Mouse (Mus musculus) megakaryocyte progenitor cell, adult 5-6 weeks (primary cell): ENCODE results near the gene Reep6. TPM values are rescaled to one million over a fixed set of nuclear protein-coding genes. Genes with fewer than 3 reads are reported as not detected.

Source experiments
- ATAC-seq: replicated peaks from 2 replicates; pipeline ENCODE4 v1.8.0; 2016; ENCODE audit warnings: mild to moderate bottlenecking, moderate TSS enrichment, inconsistent platforms; ENCODE audit not compliant: poor library complexity
- total RNA-seq, 2 experiments: library from RNA; stranded (forward) in 1 of 2; stranded (reverse) in 1 of 2; fragments of 157-497, 149-512 nt in 1 of 2; fragments of 200-1000 nt in 1 of 2; gene quantifications; 2 replicates each; pipeline versions ENCODE4 v1.2.3 to v1.2.4; 2015 to 2017

The Reep6 gene
- total RNA-seq, 2 experiments from 2014 or later: 1.5 to 2.7 TPM

GRCm38 (mm10) chr10:80384115-80384639, 54.4 kb downstream of the Reep6 start:
- ATAC-seq: no peak

GRCm38 (mm10) chr10:80384709-80385108, 55.0 kb downstream of the Reep6 start:
- peak; percentile 71 for ATAC-seq

GRCm38 (mm10) chr10:80385310-80385709, 55.6 kb downstream of the Reep6 start:
- no peak for ATAC-seq

Other genes with a start within 250 kb of the Reep6 start
- 16.9 and 19.5 TPM in 2 replicates for gene Sbno2, start 224.4 kb upstream of the Reep6 start, total RNA-seq (2015)
- gene Sbno2, start 224.4 kb upstream of the Reep6 start, total RNA-seq (2017): 19.1 and 24.0 TPM in 2 replicates
- 71.7 and 81.1 TPM in 2 replicates for gene Stk11, start 214.2 kb upstream of the Reep6 start, total RNA-seq (2015)
- gene Stk11, start 214.2 kb upstream of the Reep6 start, total RNA-seq (2017): 159 and 172 TPM in 2 replicates
- 187 and 199 TPM in 2 replicates for gene Atp5d, start 191.3 kb upstream of the Reep6 start, total RNA-seq (2015)
- 37.6 and 39.3 TPM in 2 replicates for gene Atp5d, start 191.3 kb upstream of the Reep6 start, total RNA-seq (2017)
- gene Cbarp, start 189.1 kb upstream of the Reep6 start, total RNA-seq (2015): 3.8 and 4.8 TPM in 2 replicates
- gene Cbarp, start 189.1 kb upstream of the Reep6 start, total RNA-seq (2017): 2.0 and 2.2 TPM in 2 replicates
- 21.4 and 22.2 TPM in 2 replicates for gene Midn, start 181.7 kb upstream of the Reep6 start, total RNA-seq (2015)
- gene Midn, start 181.7 kb upstream of the Reep6 start, total RNA-seq (2017): 12.7 and 17.9 TPM in 2 replicates
- 16.1 and 18.4 TPM in 2 replicates for gene Cirbp, start 164.0 kb upstream of the Reep6 start, total RNA-seq (2015)
- 35.4 and 60.4 TPM in 2 replicates for gene Cirbp, start 164.0 kb upstream of the Reep6 start, total RNA-seq (2017)
- gene 1600002K03Rik, start 157.0 kb upstream of the Reep6 start, total RNA-seq (2015): 17.2 and 18.2 TPM in 2 replicates
- 13.4 and 13.5 TPM in 2 replicates for gene 1600002K03Rik, start 157.0 kb upstream of the Reep6 start, total RNA-seq (2017)
- gene Efna2, start 150.5 kb upstream of the Reep6 start, total RNA-seq (2015): 0.54 TPM in 1 of 2 replicates, not detected in the other
- 0.37 TPM in 1 of 2 replicates, not detected in the other for gene Efna2, start 150.5 kb upstream of the Reep6 start, total RNA-seq (2017)
- gene Mum1, start 103.5 kb upstream of the Reep6 start, total RNA-seq (2015): 27.6 and 30.9 TPM in 2 replicates
- 28.9 and 30.0 TPM in 2 replicates for gene Mum1, start 103.5 kb upstream of the Reep6 start, total RNA-seq (2017)
- 138 and 162 TPM in 2 replicates for gene Ndufs7, start 80.8 kb upstream of the Reep6 start, total RNA-seq (2015)
- 106 and 135 TPM in 2 replicates for gene Ndufs7, start 80.8 kb upstream of the Reep6 start, total RNA-seq (2017)
- gene Gamt, start 68.9 kb upstream of the Reep6 start, total RNA-seq (2015): 3.2 and 3.7 TPM in 2 replicates
- gene Gamt, start 68.9 kb upstream of the Reep6 start, total RNA-seq (2017): 2.5 and 7.4 TPM in 2 replicates
- 55.4 and 61.6 TPM in 2 replicates for gene Dazap1, start 68.5 kb upstream of the Reep6 start, total RNA-seq (2015)
- 231 and 302 TPM in 2 replicates for gene Dazap1, start 68.5 kb upstream of the Reep6 start, total RNA-seq (2017)
- gene Rps15, start 37.5 kb upstream of the Reep6 start, total RNA-seq (2015): 2,196 and 2,314 TPM in 2 replicates
- 2,623 and 2,987 TPM in 2 replicates for gene Rps15, start 37.5 kb upstream of the Reep6 start, total RNA-seq (2017)
- not detected in 2 replicates for gene Apc2, start 34.0 kb upstream of the Reep6 start, total RNA-seq (2015)
- 0.03 TPM in 1 of 2 replicates, not detected in the other for gene Apc2, start 34.0 kb upstream of the Reep6 start, total RNA-seq (2017)
- gene 2310011J03Rik, start 9.4 kb upstream of the Reep6 start, total RNA-seq (2015): 22.9 and 24.2 TPM in 2 replicates
- gene 2310011J03Rik, start 9.4 kb upstream of the Reep6 start, total RNA-seq (2017): 15.7 and 16.8 TPM in 2 replicates
- 5.3 and 7.0 TPM in 2 replicates for gene Pcsk4, start 455 bp upstream of the Reep6 start, total RNA-seq (2015)
- gene Pcsk4, start 455 bp upstream of the Reep6 start, total RNA-seq (2017): 0.67 and 1.8 TPM in 2 replicates
- 0.15 and 0.25 TPM in 2 replicates for gene Adamtsl5, start 18.5 kb downstream of the Reep6 start, total RNA-seq (2015)
- gene Adamtsl5, start 18.5 kb downstream of the Reep6 start, total RNA-seq (2017): 0.20 and 0.46 TPM in 2 replicates
- gene Plk5, start 26.5 kb downstream of the Reep6 start, total RNA-seq (2015): not detected in 2 replicates
- not detected in 2 replicates for gene Plk5, start 26.5 kb downstream of the Reep6 start, total RNA-seq (2017)
- gene Mex3d, start 57.7 kb downstream of the Reep6 start, total RNA-seq (2015): 1.9 and 4.3 TPM in 2 replicates
- gene Mex3d, start 57.7 kb downstream of the Reep6 start, total RNA-seq (2017): 2.7 and 7.9 TPM in 2 replicates
- gene Mbd3, start 69.6 kb downstream of the Reep6 start, total RNA-seq (2015): 91.1 and 96.6 TPM in 2 replicates
- gene Mbd3, start 69.6 kb downstream of the Reep6 start, total RNA-seq (2017): 82.8 and 90.8 TPM in 2 replicates
- gene Uqcr11, start 76.9 kb downstream of the Reep6 start, total RNA-seq (2015): 202 and 210 TPM in 2 replicates
- gene Uqcr11, start 76.9 kb downstream of the Reep6 start, total RNA-seq (2017): 184 and 263 TPM in 2 replicates
- 29.9 and 35.3 TPM in 2 replicates for gene Tcf3, start 103.7 kb downstream of the Reep6 start, total RNA-seq (2015)
- gene Tcf3, start 103.7 kb downstream of the Reep6 start, total RNA-seq (2017): 33.5 and 51.0 TPM in 2 replicates
- gene Onecut3, start 164.9 kb downstream of the Reep6 start, total RNA-seq (2015): not detected in 2 replicates
- not detected in 2 replicates for gene Onecut3, start 164.9 kb downstream of the Reep6 start, total RNA-seq (2017)
- gene Atp8b3, start 209.2 kb downstream of the Reep6 start, total RNA-seq (2015): not detected in 2 replicates
- gene Atp8b3, start 209.2 kb downstream of the Reep6 start, total RNA-seq (2017): not detected in 2 replicates
- 34.1 and 35.2 TPM in 2 replicates for gene Rexo1, start 231.6 kb downstream of the Reep6 start, total RNA-seq (2015)
- 17.1 and 19.2 TPM in 2 replicates for gene Rexo1, start 231.6 kb downstream of the Reep6 start, total RNA-seq (2017)
- 5.3 and 5.4 TPM in 2 replicates for gene Klf16, start 247.4 kb downstream of the Reep6 start, total RNA-seq (2015)
- gene Klf16, start 247.4 kb downstream of the Reep6 start, total RNA-seq (2017): 4.3 and 6.0 TPM in 2 replicates